Mouse (Mus musculus): Measurements from ENCODE around the gene Adam29. TPM values are rescaled to one million over a fixed set of nuclear protein-coding genes. Genes with fewer than 3 reads are reported as not detected.

Gene Adam29
- not detected for polyA plus RNA-seq (2021)

DNA sequence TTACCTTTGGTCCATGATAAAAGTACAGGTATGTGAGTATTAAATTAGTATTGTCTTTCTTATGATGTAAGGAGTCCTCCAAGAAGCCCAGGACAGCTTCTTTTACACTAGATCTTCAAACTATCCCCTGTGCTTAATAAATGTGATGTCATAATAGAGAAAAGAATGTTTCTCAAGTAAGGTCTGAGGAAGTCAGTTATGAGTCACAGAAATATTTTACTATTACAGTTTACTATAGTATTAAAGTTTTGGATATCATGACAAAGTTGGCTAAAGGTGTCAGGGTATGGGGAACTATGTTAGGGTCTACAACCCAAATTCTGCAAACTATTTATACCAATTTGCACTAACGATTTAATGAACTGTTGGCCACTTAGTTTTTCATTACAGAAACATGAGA, at the start of gene Adam29:
TSS of gene Adam29 (minus strand) at position 101 of the 400 bp plus-strand sequence.
- DNase-seq (ENCODE audit: low read depth, low spot score) (no peak), ATAC-seq (no peak)
- H3K27me3 ChIP-seq, result no peaks in the 10 kb centered on the region
- no peak for TF ChIP-seq CTCF (IDR thresholded peaks at IDR 0.05)
- in situ Hi-C loops (cut with MboI; ENCODE audit: low pct_unique_long_range_greater_than_20kb), result no loop called here
- ChIA-PET CTCF (no interaction called here), POLR2A (no interaction called here)

GRCm38 (mm10) chr8:55940526-55940880, 33.8 kb upstream of the Adam29 start:
- no peak for ATAC-seq
- DNase-seq (ENCODE audit: low read depth, low spot score), result no peak
- ChIA-PET POLR2A (no interaction called here), CTCF (no interaction called here)
- TF ChIP-seq CTCF (IDR thresholded peaks at IDR 0.05), result no peak
- in situ Hi-C loops (cut with MboI; ENCODE audit: low pct_unique_long_range_greater_than_20kb), result no loop called here
- no peaks in the 10 kb centered on the region for H3K27me3 ChIP-seq

DNA sequence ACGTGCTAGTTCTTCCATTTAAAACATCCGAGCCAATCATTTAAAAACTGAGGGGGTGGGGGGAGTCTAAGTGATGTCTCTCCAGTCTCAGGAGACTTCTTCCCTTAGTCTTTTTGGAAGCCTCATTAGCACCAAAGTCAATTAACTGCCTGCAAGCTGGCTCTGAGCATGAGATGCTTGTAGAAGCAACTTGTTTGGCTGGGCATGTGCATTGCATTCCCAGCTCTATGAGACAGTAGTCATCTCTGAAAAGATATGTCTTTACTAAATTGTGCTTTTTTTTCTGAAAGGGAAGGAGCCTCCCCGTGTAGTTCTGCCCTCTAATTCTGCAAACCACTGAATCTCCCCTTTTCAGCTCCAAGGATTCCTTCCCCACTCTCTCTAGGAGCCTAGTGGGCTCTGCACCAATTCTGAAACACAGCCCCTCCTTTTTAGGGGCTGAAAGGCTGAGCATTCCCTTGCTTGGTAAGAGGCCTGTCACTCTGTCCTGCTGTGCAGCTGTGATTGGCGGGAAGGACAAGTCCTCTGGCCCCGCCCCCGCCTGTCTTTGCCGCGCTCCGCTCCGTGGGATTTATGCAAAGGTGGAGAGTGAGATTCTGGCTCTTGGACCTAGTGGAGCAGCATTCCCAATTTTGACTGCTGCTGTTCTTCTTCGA, 33.2 kb upstream of the Adam29 start, which contains the start of gene Glra3:
TSS of gene Glra3 (plus strand) at position 591 of the 656 bp plus-strand sequence.
- no peak for DNase-seq (ENCODE audit: low read depth, low spot score)
- ATAC-seq, result no peak
- ChIA-PET CTCF (no interaction called here), POLR2A (no interaction called here)
- in situ Hi-C loops (cut with MboI; ENCODE audit: low pct_unique_long_range_greater_than_20kb), result no loop called here
- H3K27me3 ChIP-seq, result no peaks in the 10 kb centered on the region
- no peak for TF ChIP-seq CTCF (IDR thresholded peaks at IDR 0.05)

Other genes with a start within 250 kb of the Adam29 start
- gene Glra3, start 33.5 kb upstream of the Adam29 start, polyA plus RNA-seq (2021), result not detected

Data from Patski (cell line).